Mouse (Mus musculus): ENCODE data around the gene Mtx3.

DNA sequence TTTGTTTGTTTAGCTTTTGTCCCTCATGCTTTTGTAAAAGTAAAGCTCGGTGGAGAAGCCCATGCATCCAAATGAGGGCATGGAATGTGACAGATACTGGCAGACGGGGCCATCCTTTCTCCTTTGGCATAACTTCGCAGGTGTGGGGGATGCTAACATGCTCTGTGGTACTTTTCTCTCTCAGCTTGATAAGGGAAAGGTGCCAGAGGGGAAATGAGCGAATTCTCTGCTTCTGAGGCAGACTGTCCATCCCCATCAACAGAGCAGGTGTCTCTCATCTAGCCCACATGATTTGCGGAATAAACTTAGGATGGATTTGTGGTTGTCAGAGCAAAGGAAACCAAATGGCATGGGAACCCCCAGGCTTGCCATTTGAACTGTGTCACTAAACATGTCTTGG, 61.4 kb downstream of the Mtx3 start:
- TF ChIP-seq CTCF (IDR thresholded peaks at IDR 0.05; ENCODE audit: low read depth) (no peak), EP300 (optimal IDR thresholded peaks at IDR 0.05) (no peak)

All from stomach, postnatal 0 days (tissue).